Comparison of ENCODE assay signal across 27 mouse cellular contexts in the genomic region with DNA sequence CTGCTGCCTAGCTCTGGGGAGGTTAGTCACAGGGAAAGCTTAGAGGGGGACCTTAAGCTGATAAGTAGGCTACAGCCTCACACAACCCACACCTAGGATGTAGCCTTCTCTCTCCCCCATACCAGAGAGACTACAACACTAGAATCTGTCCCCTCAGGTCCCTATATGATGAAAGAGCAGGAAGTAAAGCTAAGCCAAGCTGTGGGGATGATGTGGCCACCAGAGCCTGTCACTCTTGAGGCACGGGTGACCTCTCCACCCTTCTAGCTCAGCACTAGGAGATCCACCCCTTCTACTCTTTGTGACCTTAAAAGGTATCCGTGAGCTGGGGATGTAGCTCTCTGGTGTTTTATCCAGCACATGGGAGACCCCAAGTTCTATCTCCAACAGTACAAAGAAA. TPM values are rescaled to one million over a fixed set of nuclear protein-coding genes. Genes with fewer than 3 reads are reported as not detected.
DNase-seq lines count a peak whose midpoint lies in the region; ATAC-seq and TF ChIP-seq lines count a peak whose summit lies in the region.
"Had no signal": no experiment of that assay in that cellular context is flagged by ENCODE, and none has a peak within 500 bp of the region (broad histone marks: within the 10 kb centered on the region; RNA-seq: fewer than 3 reads in every experiment).

No protein-coding gene starts in this region.

- peak overlapping the region; percentile 26; the same call in 1 of the 2 replicates for H3K9ac ChIP-seq in liver, postnatal 0 days (replicated peaks)
- H3K9ac ChIP-seq in liver, embryonic 12.5 days: no peak overlapping the region
- no peak overlapping the region for H3K9ac ChIP-seq in stomach, postnatal 0 days (ENCODE audit: low read length)
- H3K9ac ChIP-seq in forebrain, postnatal 0 days: no peak overlapping the region
- H3K9ac ChIP-seq: embryonic facial prominence, embryonic 12.5 days; embryonic facial prominence, embryonic 15.5 days; heart, embryonic 13.5 days; hindbrain, embryonic 14.5 days had no signal

- H3K27me3 ChIP-seq in liver, postnatal 0 days (ENCODE audit: insufficient read depth, low read length): no peaks in the 10 kb centered on the region
- H3K27me3 ChIP-seq in liver, embryonic 12.5 days (replicated peaks): peaks cover 45% of the 10 kb centered on the region
- 0 out of 2 replicates have a peak, but pooled peaks cover 11% of the 10 kb centered on the region for H3K27me3 ChIP-seq in embryonic facial prominence, embryonic 10.5 days (replicated peaks; ENCODE audit: low read depth, poor library complexity, severe bottlenecking)
- H3K27me3 ChIP-seq in stomach, postnatal 0 days (ENCODE audit: control insufficient read depth, insufficient read depth, low read length): no peaks in the 10 kb centered on the region
- no peaks in the 10 kb centered on the region for H3K27me3 ChIP-seq in forebrain, postnatal 0 days (ENCODE audit: insufficient read depth, low read length)
- H3K27me3 ChIP-seq: embryonic facial prominence, embryonic 15.5 days had no signal

- no peaks in the 10 kb centered on the region for H3K9me3 ChIP-seq in liver, postnatal 0 days (ENCODE audit: low read length)
- H3K9me3 ChIP-seq in liver, embryonic 12.5 days (replicated peaks): no peaks in the 10 kb centered on the region
- no peaks in the 10 kb centered on the region for H3K9me3 ChIP-seq in embryonic facial prominence, embryonic 10.5 days
- no peaks in the 10 kb centered on the region for H3K9me3 ChIP-seq in stomach, postnatal 0 days (ENCODE audit: control insufficient read depth, low read length)
- no peaks in the 10 kb centered on the region for H3K9me3 ChIP-seq in forebrain, postnatal 0 days (ENCODE audit: low read length)
- H3K9me3 ChIP-seq: embryonic facial prominence, embryonic 12.5 days; embryonic facial prominence, embryonic 15.5 days; heart, embryonic 10.5 days; heart, embryonic 13.5 days had no signal

- peaks cover 26% of the 10 kb centered on the region for H3K4me1 ChIP-seq in liver, postnatal 0 days (ENCODE audit: insufficient read depth)
- 0 out of 2 replicates have a peak, but pooled peaks cover under 1% of the 10 kb centered on the region for H3K4me1 ChIP-seq in liver, embryonic 12.5 days
- peaks cover 28% of the 10 kb centered on the region for H3K4me1 ChIP-seq in embryonic facial prominence, embryonic 10.5 days
- H3K4me1 ChIP-seq in stomach, postnatal 0 days (replicated peaks; ENCODE audit: control insufficient read depth, insufficient read depth): no peaks in the 10 kb centered on the region
- H3K4me1 ChIP-seq in forebrain, postnatal 0 days (ENCODE audit: insufficient read depth): no peaks in the 10 kb centered on the region
- H3K4me1 ChIP-seq: embryonic facial prominence, embryonic 12.5 days; embryonic facial prominence, embryonic 15.5 days had no signal

- DNase-seq in liver, postnatal 0 days: no peak
- peak; percentile 50 for DNase-seq in 416B (ENCODE audit: low read depth)
- no peak for DNase-seq in embryonic facial prominence, embryonic 10.5 days (ENCODE audit: low spot score)
- DNase-seq in heart, adult 18-20 months: no peak
- DNase-seq in stomach, postnatal 0 days (ENCODE audit: low spot score): no peak
- no peak for DNase-seq in forebrain, postnatal 0 days
- DNase-seq: adrenal gland, adult 2 months; adrenal gland, postnatal 14 days; cerebellum, adult 11-12 months; cerebellum, adult 9-10 months; cerebellum, postnatal 14 days; gastrocnemius, postnatal 10 days; gastrocnemius, postnatal 36 days; heart, adult 11 months; heart, postnatal 14 days; heart, postnatal 4 days had no signal

- TF ChIP-seq EP300 in liver, postnatal 0 days (IDR thresholded peaks at IDR 0.05; ENCODE audit: low read depth): no peak
- no peak for TF ChIP-seq EP300 in stomach, postnatal 0 days (optimal IDR thresholded peaks at IDR 0.05)

- peak overlapping the region; percentile 36; the same call in 1 of the 2 replicates for H3K4me2 ChIP-seq in liver, postnatal 0 days (ENCODE audit: low read depth, low read length)
- no peak overlapping the region for H3K4me2 ChIP-seq in liver, embryonic 12.5 days
- no peak overlapping the region for H3K4me2 ChIP-seq in stomach, postnatal 0 days (replicated peaks; ENCODE audit: low read depth)
- no peak overlapping the region for H3K4me2 ChIP-seq in forebrain, postnatal 0 days (ENCODE audit: low read depth)
- H3K4me2 ChIP-seq: embryonic facial prominence, embryonic 12.5 days; embryonic facial prominence, embryonic 15.5 days; heart, embryonic 13.5 days; hindbrain, embryonic 14.5 days had no signal

- no peak overlapping the region for H3K4me3 ChIP-seq in liver, postnatal 0 days (ENCODE audit: low read depth, low read length)
- no peak overlapping the region for H3K4me3 ChIP-seq in liver, embryonic 12.5 days
- no peak overlapping the region for H3K4me3 ChIP-seq in embryonic facial prominence, embryonic 10.5 days
- no peak overlapping the region for H3K4me3 ChIP-seq in stomach, postnatal 0 days (ENCODE audit: low read depth, low read length)
- H3K4me3 ChIP-seq in forebrain, postnatal 0 days (ENCODE audit: low read depth, low read length): no peak overlapping the region
- H3K4me3 ChIP-seq: embryonic facial prominence, embryonic 12.5 days; embryonic facial prominence, embryonic 15.5 days; heart, embryonic 10.5 days; heart, embryonic 13.5 days had no signal

- peak overlapping the region; percentile 86 for H3K27ac ChIP-seq in liver, postnatal 0 days (ENCODE audit: low read depth)
- H3K27ac ChIP-seq in liver, embryonic 12.5 days: no peak overlapping the region
- H3K27ac ChIP-seq in embryonic facial prominence, embryonic 10.5 days (replicated peaks): peak overlapping the region; percentile 40
- H3K27ac ChIP-seq in stomach, postnatal 0 days (replicated peaks): no peak overlapping the region
- no peak overlapping the region for H3K27ac ChIP-seq in forebrain, postnatal 0 days (ENCODE audit: low read depth, low read length)
- H3K27ac ChIP-seq: embryonic facial prominence, embryonic 12.5 days; embryonic facial prominence, embryonic 15.5 days; heart, embryonic 10.5 days; heart, embryonic 13.5 days; hindbrain, embryonic 14.5 days had no signal

- peaks cover 2% of the 10 kb centered on the region; the same call in 1 of the 2 replicates for H3K36me3 ChIP-seq in liver, postnatal 0 days (replicated peaks; ENCODE audit: insufficient read depth, low read length)
- H3K36me3 ChIP-seq in liver, embryonic 12.5 days: no peaks in the 10 kb centered on the region
- no peaks in the 10 kb centered on the region for H3K36me3 ChIP-seq in embryonic facial prominence, embryonic 10.5 days (replicated peaks)
- H3K36me3 ChIP-seq in stomach, postnatal 0 days (ENCODE audit: control insufficient read depth, insufficient read depth, low read length): no peaks in the 10 kb centered on the region
- H3K36me3 ChIP-seq in forebrain, postnatal 0 days (ENCODE audit: insufficient read depth): no peaks in the 10 kb centered on the region
- H3K36me3 ChIP-seq: embryonic facial prominence, embryonic 12.5 days; embryonic facial prominence, embryonic 15.5 days; heart, embryonic 10.5 days; heart, embryonic 13.5 days had no signal

- ATAC-seq in liver, postnatal 0 days: peak; percentile 35
- no peak for ATAC-seq in liver, embryonic 12.5 days
- peak; percentile 57 for ATAC-seq in megakaryocyte, adult 5-6 weeks (ENCODE audit: poor library complexity, severe bottlenecking)
- ATAC-seq in stomach, postnatal 0 days (ENCODE audit: low FRiP score, low TSS enrichment): no peak
- ATAC-seq in forebrain, postnatal 0 days: no peak
- ATAC-seq: CD4-positive, CD25-positive, alpha-beta regulatory T cell, adult 4 months; forebrain, embryonic 14.5 days had no signal

- no peak for TF ChIP-seq CTCF in liver, postnatal 0 days (IDR thresholded peaks at IDR 0.05; ENCODE audit: low read depth)
- no peak for TF ChIP-seq CTCF in stomach, postnatal 0 days (IDR thresholded peaks at IDR 0.05; ENCODE audit: low read depth)
- no peak for TF ChIP-seq CTCF in forebrain, postnatal 0 days (IDR thresholded peaks at IDR 0.05; ENCODE audit: low read depth)

- 52% methylated on average over 2 of the region's 2 CpGs for WGBS in liver, postnatal 0 days (ENCODE audit: insufficient replicate concordance)
- WGBS in liver, embryonic 12.5 days (ENCODE audit: insufficient replicate concordance): 39% methylated on average over 2 of the region's 2 CpGs
- WGBS in embryonic facial prominence, embryonic 10.5 days: 86% methylated on average over 2 of the region's 2 CpGs
- 60% methylated on average over 2 of the region's 2 CpGs for WGBS in stomach, postnatal 0 days
- 80% methylated on average over 2 of the region's 2 CpGs for WGBS in forebrain, postnatal 0 days

RNA-seq across cellular contexts. Expression of a gene that starts 1.1 kb away (rescaled TPM):
- 411 and 419 TPM in 2 replicates for polyA plus RNA-seq in liver, postnatal 0 days (2015; fragmentation: Nextera tagmentation; extraction: Ambion mirVana)
- polyA plus RNA-seq in liver, embryonic 12.5 days (2016; fragmentation: Nextera tagmentation; extraction: Ambion mirVana): 15.2 and 17.7 TPM in 2 replicates
- not detected in 2 replicates for polyA plus RNA-seq in embryonic facial prominence, embryonic 10.5 days (2016; fragmentation: Nextera tagmentation; extraction: Ambion mirVana)
- 3,591 and 4,679 TPM in 2 replicates for total RNA-seq in megakaryocyte, adult 5-6 weeks (2015)
- 682 and 1,100 TPM in 2 replicates for total RNA-seq in megakaryocyte, adult 5-6 weeks (2017)
- 1 to 10 TPM; 4.8 to 5.6 TPM for total RNA-seq in heart, adult 18-20 months (2021)
- polyA plus RNA-seq in stomach, postnatal 0 days (2015; fragmentation: Nextera tagmentation; extraction: Ambion mirVana): 1.8 TPM in 2 replicates
- 0.54 and 1.2 TPM in 2 replicates for total RNA-seq in forebrain, postnatal 0 days (2014; rRNA removed)
- polyA plus RNA-seq in forebrain, postnatal 0 days (2015; fragmentation: Nextera tagmentation; extraction: Ambion mirVana): 0.63 and 1.0 TPM in 2 replicates
- total RNA-seq: MEL had no signal
- polyA plus RNA-seq: C2C12; CD4-positive, CD25-positive, alpha-beta regulatory T cell, adult 4 months; heart, embryonic 10.5 days had no signal

RNA-seq across cellular contexts. Expression of a gene that starts 6.5 kb away (rescaled TPM):
- polyA plus RNA-seq in liver, postnatal 0 days (2015; fragmentation: Nextera tagmentation; extraction: Ambion mirVana): 13.8 and 15.7 TPM in 2 replicates
- 19.3 and 21.1 TPM in 2 replicates for polyA plus RNA-seq in liver, embryonic 12.5 days (2016; fragmentation: Nextera tagmentation; extraction: Ambion mirVana)
- 32.2 and 32.5 TPM in 2 replicates for polyA plus RNA-seq in embryonic facial prominence, embryonic 10.5 days (2016; fragmentation: Nextera tagmentation; extraction: Ambion mirVana)
- total RNA-seq in megakaryocyte, adult 5-6 weeks (2015): 5.0 and 6.7 TPM in 2 replicates
- total RNA-seq in megakaryocyte, adult 5-6 weeks (2017): 7.2 and 8.8 TPM in 2 replicates
- 10 to 100 TPM; 60.2 to 68.5 TPM for total RNA-seq in heart, adult 18-20 months (2021)
- polyA plus RNA-seq in stomach, postnatal 0 days (2015; fragmentation: Nextera tagmentation; extraction: Ambion mirVana): 31.6 and 33.0 TPM in 2 replicates
- total RNA-seq in forebrain, postnatal 0 days (2014; rRNA removed): 32.1 and 37.5 TPM in 2 replicates
- 54.9 and 58.6 TPM in 2 replicates for polyA plus RNA-seq in forebrain, postnatal 0 days (2015; fragmentation: Nextera tagmentation; extraction: Ambion mirVana)

RNA-seq across cellular contexts. Expression of a gene that starts 7.4 kb away (rescaled TPM):
- polyA plus RNA-seq in liver, postnatal 0 days (2015; fragmentation: Nextera tagmentation; extraction: Ambion mirVana): 30.1 and 32.2 TPM in 2 replicates
- 36.2 and 40.6 TPM in 2 replicates for polyA plus RNA-seq in liver, embryonic 12.5 days (2016; fragmentation: Nextera tagmentation; extraction: Ambion mirVana)
- polyA plus RNA-seq in embryonic facial prominence, embryonic 10.5 days (2016; fragmentation: Nextera tagmentation; extraction: Ambion mirVana): 35.0 and 39.3 TPM in 2 replicates
- 30.4 and 38.4 TPM in 2 replicates for total RNA-seq in megakaryocyte, adult 5-6 weeks (2015)
- total RNA-seq in megakaryocyte, adult 5-6 weeks (2017): 29.1 and 32.3 TPM in 2 replicates
- 10 to 100 TPM; 43.2 to 50.5 TPM for total RNA-seq in heart, adult 18-20 months (2021)
- polyA plus RNA-seq in stomach, postnatal 0 days (2015; fragmentation: Nextera tagmentation; extraction: Ambion mirVana): 85.0 and 90.1 TPM in 2 replicates
- total RNA-seq in forebrain, postnatal 0 days (2014; rRNA removed): 197 and 210 TPM in 2 replicates
- 160 and 186 TPM in 2 replicates for polyA plus RNA-seq in forebrain, postnatal 0 days (2015; fragmentation: Nextera tagmentation; extraction: Ambion mirVana)

RNA-seq across cellular contexts. Expression of a gene that starts 36.0 kb away (rescaled TPM):
- polyA plus RNA-seq in liver, postnatal 0 days (2015; fragmentation: Nextera tagmentation; extraction: Ambion mirVana): 0.06 and 0.25 TPM in 2 replicates
- 2.4 and 3.1 TPM in 2 replicates for polyA plus RNA-seq in liver, embryonic 12.5 days (2016; fragmentation: Nextera tagmentation; extraction: Ambion mirVana)
- polyA plus RNA-seq in embryonic facial prominence, embryonic 10.5 days (2016; fragmentation: Nextera tagmentation; extraction: Ambion mirVana): 20.7 and 23.5 TPM in 2 replicates
- 0.47 TPM in 1 of 2 replicates, not detected in the other for total RNA-seq in megakaryocyte, adult 5-6 weeks (2015)
- total RNA-seq in megakaryocyte, adult 5-6 weeks (2017): not detected in 2 replicates
- total RNA-seq in heart, adult 18-20 months (2021): 1 to 10 TPM; 3.6 to 4.4 TPM
- polyA plus RNA-seq in stomach, postnatal 0 days (2015; fragmentation: Nextera tagmentation; extraction: Ambion mirVana): 5.6 and 6.2 TPM in 2 replicates
- 76.2 and 106 TPM in 2 replicates for total RNA-seq in forebrain, postnatal 0 days (2014; rRNA removed)
- polyA plus RNA-seq in forebrain, postnatal 0 days (2015; fragmentation: Nextera tagmentation; extraction: Ambion mirVana): 47.9 and 71.6 TPM in 2 replicates
- polyA plus RNA-seq: CD4-positive, CD25-positive, alpha-beta regulatory T cell, adult 4 months had no signal

RNA-seq across cellular contexts. Expression of a gene that starts 37.0 kb away (rescaled TPM):
- 9.0 and 9.9 TPM in 2 replicates for polyA plus RNA-seq in liver, postnatal 0 days (2015; fragmentation: Nextera tagmentation; extraction: Ambion mirVana)
- polyA plus RNA-seq in liver, embryonic 12.5 days (2016; fragmentation: Nextera tagmentation; extraction: Ambion mirVana): 24.8 and 27.1 TPM in 2 replicates
- 65.8 and 66.4 TPM in 2 replicates for polyA plus RNA-seq in embryonic facial prominence, embryonic 10.5 days (2016; fragmentation: Nextera tagmentation; extraction: Ambion mirVana)
- 56.3 and 67.0 TPM in 2 replicates for total RNA-seq in megakaryocyte, adult 5-6 weeks (2015)
- total RNA-seq in megakaryocyte, adult 5-6 weeks (2017): 66.2 and 81.0 TPM in 2 replicates
- 10 to 100 TPM; 19.1 to 27.2 TPM for total RNA-seq in heart, adult 18-20 months (2021)
- polyA plus RNA-seq in stomach, postnatal 0 days (2015; fragmentation: Nextera tagmentation; extraction: Ambion mirVana): 14.0 and 16.1 TPM in 2 replicates
- 62.6 and 78.2 TPM in 2 replicates for total RNA-seq in forebrain, postnatal 0 days (2014; rRNA removed)
- 51.5 and 52.9 TPM in 2 replicates for polyA plus RNA-seq in forebrain, postnatal 0 days (2015; fragmentation: Nextera tagmentation; extraction: Ambion mirVana)

Comparison
In these comparisons a context has a peak if more than half of its experiments do, and no peak if none do; other contexts are left out.
1. ATAC-seq: peak in liver, postnatal 0 days (single experiment) and megakaryocyte, adult 5-6 weeks (single experiment); none in liver, embryonic 12.5 days (single experiment), stomach, postnatal 0 days (single experiment) and forebrain, postnatal 0 days (single experiment).
2. H3K27ac ChIP-seq: peak in liver, postnatal 0 days (single experiment) and embryonic facial prominence, embryonic 10.5 days (single experiment); none in liver, embryonic 12.5 days (single experiment), stomach, postnatal 0 days (single experiment) and forebrain, postnatal 0 days (single experiment).
3. RNA of a gene that starts 1.1 kb away (polyA plus RNA-seq): 411 to 419 TPM in liver, postnatal 0 days; 15.2 to 17.7 TPM in liver, embryonic 12.5 days, 1.8 TPM in stomach, postnatal 0 days, 0.63 to 1.0 TPM in forebrain, postnatal 0 days and not detected in embryonic facial prominence, embryonic 10.5 days; every median in the first group is over 10 times any median in the second.